Mouse (Mus musculus) erythroid progenitor cell, adult 5-6 weeks (primary cell): ENCODE results near the gene Gabpb1. TPM values are rescaled to one million over a fixed set of nuclear protein-coding genes. Genes with fewer than 3 reads are reported as not detected.

Experiments
- ATAC-seq: replicated peaks from 2 replicates; pipeline ENCODE4 v1.8.0; 2016; ENCODE audit warnings: moderate number of reproducible peaks, mild to moderate bottlenecking, moderate TSS enrichment, inconsistent platforms; ENCODE audit not compliant: poor library complexity, low FRiP score, severe bottlenecking
- total RNA-seq, 2 experiments: library from RNA; stranded (forward) in 1 of 2; stranded (reverse) in 1 of 2; fragments of 150-400 nt in 1 of 2; fragments of 186-747, 209-891 nt in 1 of 2; gene quantifications; 2 replicates each; pipeline versions ENCODE4 v1.2.3 to v1.2.4; 2015 to 2017; ENCODE audit warnings: low replicate concordance in 2 of 2

Gabpb1 gene
- total RNA-seq, 2 experiments from 2014 or later = 39.0 to 62.0 TPM

- ATAC-seq = no peak
Measured at GRCm38 (mm10) chr2:126597279-126598241, 78.6 kb downstream of the Gabpb1 start.

DNA sequence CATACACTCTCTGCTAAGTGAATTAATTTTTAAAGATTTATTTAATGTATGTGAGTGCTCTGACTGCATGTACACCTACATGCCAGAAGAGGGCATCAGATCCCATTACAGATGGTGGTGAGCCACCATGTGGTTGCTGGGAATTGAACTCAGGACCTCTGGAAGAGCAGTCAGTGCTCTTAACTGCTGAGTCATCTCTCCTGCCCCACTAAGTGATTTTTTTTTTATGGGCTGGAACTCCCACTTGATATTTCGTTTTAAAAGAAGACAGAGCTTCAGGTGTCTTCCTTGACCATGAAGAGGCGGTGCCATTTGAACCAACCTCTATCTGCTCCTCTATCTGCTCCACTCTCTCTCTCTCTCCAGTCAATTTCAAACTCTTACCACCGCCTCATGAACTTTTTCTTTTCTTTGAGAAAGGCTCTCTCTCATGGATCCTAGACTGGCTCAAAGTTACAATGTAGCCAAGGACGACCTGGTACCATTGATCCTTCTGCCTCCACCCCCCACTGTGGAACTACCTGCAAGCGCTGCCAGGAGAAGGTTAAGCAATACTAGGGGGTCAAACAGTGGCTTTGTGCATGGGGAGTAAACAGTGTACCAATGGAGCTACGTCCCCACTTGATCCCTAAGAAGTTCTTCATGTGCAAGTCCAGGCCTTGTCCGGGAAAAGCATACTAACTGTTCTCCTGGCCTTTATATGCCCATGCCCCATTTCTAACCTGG, 79.6 kb downstream of the Gabpb1 start:
- ATAC-seq = no peak

DNA sequence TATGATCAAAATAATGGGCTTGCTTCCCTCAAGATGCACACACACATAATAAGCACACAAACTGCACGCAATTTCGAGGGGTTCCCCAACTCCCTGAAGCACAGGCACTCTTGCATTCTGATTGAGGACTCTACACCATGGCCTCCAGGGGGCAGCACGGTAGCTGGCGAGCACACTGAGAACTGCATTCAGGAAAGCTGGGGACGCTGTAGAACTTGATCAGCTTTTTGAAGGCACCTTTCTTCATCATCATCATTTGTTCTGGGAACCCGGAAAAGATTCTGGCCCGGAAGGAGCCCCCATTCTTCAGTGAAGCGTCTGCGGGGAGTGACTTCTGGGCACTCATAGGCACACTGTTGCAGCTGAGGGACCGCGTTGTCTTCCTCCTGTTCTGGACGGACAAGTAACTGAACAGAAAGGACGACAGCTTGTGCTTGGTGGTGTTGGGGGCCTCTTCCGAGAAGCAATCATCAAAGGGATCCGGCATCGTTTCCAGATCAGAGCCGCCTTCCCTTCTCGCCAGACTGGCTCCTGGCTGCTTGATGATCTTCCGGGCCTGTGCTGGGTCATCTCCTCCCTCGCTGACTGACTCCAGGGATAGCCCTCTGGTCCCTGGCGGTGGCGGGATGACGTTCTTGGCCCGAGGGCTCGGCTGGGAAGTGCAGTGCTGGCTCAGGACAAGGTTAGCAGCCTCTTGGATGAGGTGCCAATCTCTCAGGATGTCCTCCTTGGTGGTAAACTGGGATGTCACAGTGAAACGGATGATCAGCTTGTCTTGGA, 82.1 kb downstream of the Gabpb1 start:
- ATAC-seq = peak; percentile 66; the same call in 1 of the 2 replicates

DNA sequence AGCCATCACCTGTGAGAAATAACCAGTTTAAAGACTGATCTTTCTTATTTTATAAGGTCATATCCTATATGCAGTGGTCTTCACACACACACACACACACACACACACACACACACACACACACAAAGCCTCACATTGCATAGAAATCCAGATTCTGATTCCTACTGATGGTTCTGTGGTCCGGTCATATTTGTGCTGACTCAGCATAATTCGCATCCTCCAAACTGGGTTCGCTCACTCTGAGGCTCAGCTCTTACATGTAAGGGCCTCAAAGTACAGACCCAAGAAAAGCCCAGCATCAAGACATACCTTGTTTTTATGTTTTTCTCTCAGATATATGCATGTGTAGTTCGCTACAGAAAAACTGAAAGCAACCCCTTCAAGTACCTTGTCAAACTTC, 84.8 kb downstream of the Gabpb1 start:
- ATAC-seq = no peak

GRCm38 (mm10) chr2:126587468-126587867, 88.7 kb downstream of the Gabpb1 start:
- no peak for ATAC-seq

- no peak for ATAC-seq
Measured at GRCm38 (mm10) chr2:126584621-126585369, 91.3 kb downstream of the Gabpb1 start.

DNA sequence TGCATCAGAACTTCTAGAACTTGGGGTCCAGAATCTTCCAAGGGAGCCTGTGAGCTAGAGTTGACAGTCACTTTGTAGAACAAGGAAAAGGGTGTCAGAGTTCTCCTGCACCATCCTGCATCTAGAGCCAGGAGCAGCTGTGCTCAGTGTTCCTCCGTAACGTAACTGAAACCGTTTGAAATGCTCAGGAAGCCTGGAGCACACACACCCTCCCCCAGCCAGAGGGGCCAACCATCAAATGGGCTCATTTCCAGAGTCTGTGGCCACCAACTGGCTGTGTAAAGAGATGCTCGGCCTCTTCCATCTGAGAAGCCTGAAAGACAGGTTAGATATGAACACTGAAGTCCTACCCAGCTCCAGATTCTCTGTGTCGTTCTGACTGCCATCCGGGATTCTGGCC, 92.2 kb downstream of the Gabpb1 start:
- ATAC-seq = no peak

- no peak for ATAC-seq
Measured at GRCm38 (mm10) chr2:126579282-126579681, 96.9 kb downstream of the Gabpb1 start.

Other genes starting within 250 kb of the Gabpb1 start
- gene Atp8b4, start 175.7 kb downstream of the Gabpb1 start, total RNA-seq (2015; ENCODE audit: low replicate concordance) = 24.9 and 31.0 TPM in 2 replicates
- 14.8 and 16.6 TPM in 2 replicates for gene Atp8b4, start 175.7 kb downstream of the Gabpb1 start, total RNA-seq (2017; ENCODE audit: low replicate concordance)
- not detected in 2 replicates for gene Slc27a2, start 123.9 kb downstream of the Gabpb1 start, total RNA-seq (2015; ENCODE audit: low replicate concordance)
- not detected in 2 replicates for gene Slc27a2, start 123.9 kb downstream of the Gabpb1 start, total RNA-seq (2017; ENCODE audit: low replicate concordance)
- 2.5 and 42.5 TPM in 2 replicates for gene Hdc, start 57.0 kb downstream of the Gabpb1 start, total RNA-seq (2015; ENCODE audit: low replicate concordance)
- gene Hdc, start 57.0 kb downstream of the Gabpb1 start, total RNA-seq (2017; ENCODE audit: low replicate concordance) = 6.0 and 17.5 TPM in 2 replicates
- gene Usp8, start 31.0 kb upstream of the Gabpb1 start, total RNA-seq (2015; ENCODE audit: low replicate concordance) = 36.0 and 44.0 TPM in 2 replicates
- 29.5 and 36.7 TPM in 2 replicates for gene Usp8, start 31.0 kb upstream of the Gabpb1 start, total RNA-seq (2017; ENCODE audit: low replicate concordance)
- not detected in 2 replicates for gene Usp50, start 107.1 kb upstream of the Gabpb1 start, total RNA-seq (2015; ENCODE audit: low replicate concordance)
- gene Usp50, start 107.1 kb upstream of the Gabpb1 start, total RNA-seq (2017; ENCODE audit: low replicate concordance) = 0.77 TPM in 1 of 2 replicates, not detected in the other
- 72.9 and 85.1 TPM in 2 replicates for gene Trpm7, start 199.9 kb upstream of the Gabpb1 start, total RNA-seq (2015; ENCODE audit: low replicate concordance)
- 76.2 and 92.4 TPM in 2 replicates for gene Trpm7, start 199.9 kb upstream of the Gabpb1 start, total RNA-seq (2017; ENCODE audit: low replicate concordance)